Mouse (Mus musculus): ENCODE measurements around the gene Dgcr2.

- TF ChIP-seq CTCF (IDR thresholded peaks at IDR 0.05; ENCODE audit: insufficient read depth, low read length), result no peak
- no peak for TF ChIP-seq POLR2A (IDR thresholded peaks at IDR 0.05; ENCODE audit: borderline replicate concordance, extremely low read depth, low read depth, low read length)
Measured at GRCm38 (mm10) chr16:17835481-17835880, 62.9 kb downstream of the Dgcr2 start.
